Mouse (Mus musculus) MEL (cell line): ENCODE results near the gene St7l.

Source experiments
- CHD2 ChIP-seq: IDR thresholded peaks from 2 replicates; pipeline ENCODE4 v1.6.1; 2011; ENCODE audit warnings: low read length, improper control_type of control experiment
- CTCF ChIP-seq, 3 experiments: IDR thresholded peaks in 2 of 3; conservative IDR thresholded peaks in 1 of 3; 2 replicates each; pipeline ENCODE4 v1.5.1; 2011 to 2012; ENCODE audit warnings: low read length in 3 of 3, low read depth in 2 of 3, mild to moderate bottlenecking in 2 of 3, improper control_type of control experiment in 1 of 3, inconsistent platforms in 1 of 3, mixed read lengths in 1 of 3, moderate library complexity in 1 of 3; ENCODE audit not compliant: control insufficient read depth in 1 of 3, insufficient read depth in 1 of 3, poor library complexity in 1 of 3, severe bottlenecking in 1 of 3
- ELF1 ChIP-seq: IDR thresholded peaks from 2 replicates; pipeline ENCODE4 v1.6.1; 2014; ENCODE audit warnings: low read depth, mild to moderate bottlenecking, inconsistent platforms, low read length, improper control_type of control experiment, moderate library complexity
- EP300 ChIP-seq, 2 experiments: IDR thresholded peaks; 2 replicates each; pipeline ENCODE4 v1.6.1; 2011; ENCODE audit warnings: improper control_type of control experiment in 2 of 2, low read length in 2 of 2, low read depth in 1 of 2, mild to moderate bottlenecking in 1 of 2
- MAFK ChIP-seq: IDR thresholded peaks from 2 replicates; pipeline ENCODE4 v1.6.1; 2011; ENCODE audit warnings: low read depth, mild to moderate bottlenecking, low read length, improper control_type of control experiment, borderline replicate concordance
- MYC ChIP-seq: IDR thresholded peaks from 2 replicates; pipeline ENCODE4 v1.6.1; 2011; ENCODE audit warnings: low read depth, mild to moderate bottlenecking, low read length, improper control_type of control experiment, moderate library complexity

DNA sequence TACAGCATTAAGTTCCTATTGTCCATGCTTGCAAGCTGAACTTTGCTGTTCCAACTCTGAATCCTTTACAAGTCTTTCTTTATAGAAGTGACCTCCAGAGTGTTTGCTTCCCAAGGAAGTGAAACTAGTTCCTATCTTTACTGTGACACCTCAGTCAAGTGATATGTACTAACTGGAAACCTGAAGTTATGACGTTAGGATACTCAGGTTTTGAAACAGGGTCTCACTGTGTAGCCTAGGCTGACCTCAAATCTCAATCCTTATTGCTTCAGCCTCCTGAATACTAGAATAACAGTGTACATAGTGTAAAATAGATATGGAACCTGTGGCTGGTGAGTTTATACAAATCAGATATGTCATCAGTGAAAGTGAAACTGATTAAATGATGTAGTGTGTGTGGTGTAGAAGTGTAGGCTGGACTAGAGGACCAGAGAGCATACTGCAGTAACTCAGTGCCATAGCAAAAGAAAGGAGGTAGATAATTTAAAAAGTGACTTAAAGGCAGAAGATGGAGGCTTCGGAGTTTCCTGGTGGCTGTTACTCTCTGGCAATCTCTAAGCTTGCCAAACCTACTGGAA lies 74.0 kb downstream of the St7l start:
- TF ChIP-seq CTCF (IDR thresholded peaks at IDR 0.05 in 2 of 3, conservative IDR thresholded peaks at IDR 0.05 in 1 of 3; ENCODE audit: control insufficient read depth in 1 of 3, insufficient read depth in 1 of 3, low read depth in 2 of 3, low read length in 3 of 3, poor library complexity in 1 of 3, severe bottlenecking in 1 of 3) (no peak), CHD2 (no peak), MAFK (no peak), ELF1 (no peak), EP300 (IDR thresholded peaks at IDR 0.05; ENCODE audit: low read depth in 1 of 2, low read length in 2 of 2) (no peak), MYC (no peak)
